Mouse (Mus musculus): ENCODE results near the gene Kidins220.

- TF ChIP-seq POLR2A (IDR thresholded peaks at IDR 0.05; ENCODE audit: borderline replicate concordance, low read depth, low read length) (no peak), CTCF (IDR thresholded peaks at IDR 0.05; ENCODE audit: low read depth, low read length) (no peak)
Measured at GRCm38 (mm10) chr12:24929043-24929442, 45.7 kb upstream of the Kidins220 start.
